Mouse (Mus musculus): Measurements from ENCODE around the gene Poc1b.

DNA sequence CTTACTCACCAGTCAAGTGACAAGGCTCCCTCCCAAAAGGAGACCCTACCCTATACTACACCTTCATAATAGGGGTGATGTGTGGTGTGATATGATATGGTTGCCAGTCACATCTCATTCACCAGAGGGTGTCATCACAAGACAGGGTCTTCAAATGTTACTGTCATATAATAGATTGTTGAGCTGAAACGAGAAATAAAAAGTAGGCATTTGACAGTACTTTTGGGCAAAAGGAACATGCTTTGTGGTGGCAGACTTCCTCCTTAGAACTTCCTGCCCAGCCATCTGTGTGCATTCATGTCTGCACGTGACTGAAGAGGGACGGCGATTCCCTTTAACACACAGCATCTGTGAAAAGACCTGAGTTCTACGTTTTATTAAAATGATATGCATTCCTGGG, 75.3 kb downstream of the Poc1b start:
- no peak for TF ChIP-seq POLR2A (IDR thresholded peaks at IDR 0.05; ENCODE audit: insufficient read length, low read depth)
- TF ChIP-seq CEBPB (IDR thresholded peaks at IDR 0.05; ENCODE audit: insufficient read depth, poor library complexity, severe bottlenecking) = no peak
- no peak for TF ChIP-seq USF1 (IDR thresholded peaks at IDR 0.05; ENCODE audit: low read depth)
- no peak for TF ChIP-seq REST (IDR thresholded peaks at IDR 0.05; ENCODE audit: insufficient read depth, insufficient read length)
- TF ChIP-seq E2F4 (IDR thresholded peaks at IDR 0.05; ENCODE audit: insufficient read depth) = no peak
- TF ChIP-seq TCF12 (IDR thresholded peaks at IDR 0.05; ENCODE audit: insufficient read depth, poor library complexity, severe bottlenecking) = no peak

All from myocyte (in vitro differentiated cells).